Mouse (Mus musculus): ENCODE data around the gene Arf3.

DNA sequence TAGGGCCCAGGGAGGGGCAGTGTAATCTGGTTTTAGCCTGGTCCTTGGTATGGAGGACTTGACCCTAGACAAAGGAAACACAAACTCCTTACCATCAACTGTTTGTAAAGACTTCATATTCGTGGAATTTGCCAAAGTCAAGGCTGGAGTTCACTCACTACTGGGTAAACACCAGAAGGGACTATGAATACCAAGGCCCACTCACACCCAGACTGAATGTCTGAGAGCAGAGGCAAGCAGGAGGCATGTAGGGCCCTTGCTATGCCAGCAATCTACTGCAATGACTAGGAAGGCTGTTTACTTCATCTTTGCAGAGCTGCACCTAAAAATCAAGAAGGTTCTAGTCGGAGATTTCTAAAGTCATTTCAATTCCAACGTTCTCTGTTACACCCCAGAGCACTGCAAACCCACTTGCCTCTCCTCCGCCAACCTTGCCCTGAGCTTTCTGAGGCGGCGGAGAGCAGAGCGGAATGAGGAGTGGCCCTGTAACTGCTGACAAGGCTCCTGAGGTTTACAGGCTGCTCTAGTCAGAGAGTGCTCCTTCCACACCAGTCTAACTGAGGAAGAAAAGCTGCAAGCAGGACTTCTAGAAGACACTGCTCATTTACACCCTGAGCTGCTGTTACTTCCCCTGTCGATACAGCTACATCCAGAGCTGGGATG lies 20.1 kb downstream of the Arf3 start:
- no peak for TF ChIP-seq GATA1 (IDR thresholded peaks at IDR 0.05; ENCODE audit: low read length)
- no peak for TF ChIP-seq TAL1 (IDR thresholded peaks at IDR 0.05; ENCODE audit: low read length)

Measured in erythroblast, embryonic 14.5 days (primary cell).